Mouse (Mus musculus) liver, adult 2 months (tissue): Measurements from ENCODE around the gene Slc10a2. TPM values are rescaled to one million over a fixed set of nuclear protein-coding genes. Genes with fewer than 3 reads are reported as not detected.
"Not testable (repeated sequence)": the region's sequence is repeated elsewhere in the genome, so short reads cannot be mapped to it uniquely, and the experiment has no call there.

Source experiments
- DNase-seq: peaks from one replicate; pipeline ENCODE4 v3.0.0-alpha.2; 2011; ENCODE audit warnings: low read depth, low spot score; ENCODE audit errors: extremely low read depth
- H3K27ac ChIP-seq: fragments of 200-500 bp; replicated peaks from 2 replicates; pipeline ENCODE4 v1.5.1; 2012; ENCODE audit warnings: low read depth, mild to moderate bottlenecking, control low read depth, inconsistent platforms, low read length; ENCODE audit not compliant: insufficient read depth
- H3K27me3 ChIP-seq: fragments of 200-500 bp; 2 replicates; pipeline ENCODE4 v1.6.1; 2012; ENCODE audit warnings: mild to moderate bottlenecking, moderate library complexity, low read length, inconsistent platforms; ENCODE audit not compliant: control insufficient read depth, insufficient read depth
- H3K36me3 ChIP-seq: fragments of 200-500 bp; 2 replicates; pipeline ENCODE4 v1.6.1; 2012; ENCODE audit warnings: low read length, inconsistent platforms; ENCODE audit not compliant: control insufficient read depth, insufficient read depth
- H3K4me1 ChIP-seq: fragments of 200-500 bp; 2 replicates; pipeline ENCODE4 v1.6.1; 2011; ENCODE audit warnings: low read length; ENCODE audit not compliant: control insufficient read depth, insufficient read depth
- H3K4me3 ChIP-seq: fragments of 200-500 bp; 2 replicates; pipeline ENCODE4 v1.5.1; 2011; ENCODE audit warnings: low read depth, mild to moderate bottlenecking, control low read depth, low read length, moderate library complexity; ENCODE audit not compliant: insufficient read depth
- H3K79me2 ChIP-seq: fragments of 200-500 bp; 2 replicates; pipeline ENCODE4 v1.6.1; 2012; ENCODE audit warnings: inconsistent platforms, mild to moderate bottlenecking, low read length, moderate library complexity; ENCODE audit not compliant: control insufficient read depth, insufficient read depth
- H3K9ac ChIP-seq: fragments of 200-500 bp; 2 replicates; pipeline ENCODE4 v1.6.1; 2012; ENCODE audit warnings: low read depth, mild to moderate bottlenecking, control low read depth, inconsistent platforms, low read length
- CTCF ChIP-seq: fragments of 200-500 bp; IDR thresholded peaks from 2 replicates; pipeline ENCODE4 v1.5.1; 2011; ENCODE audit warnings: low read depth, low read length, control low read depth
- POLR2A ChIP-seq: fragments of 200-500 bp; IDR thresholded peaks from 2 replicates; pipeline ENCODE4 v1.6.1; 2011; ENCODE audit warnings: low read length, control low read depth; ENCODE audit not compliant: insufficient read depth; ENCODE audit errors: extremely low read depth
- WGBS: fragments of 180-500 bp; shearing (Covaris S2); methylation state at CpG from one replicate; pipeline ENCODE4 v1.1.7; 2018; 5-methylcytosine and 5-hydroxymethylcytosine counted together
- polyA plus RNA-seq: library from polyadenylated mRNA; depleted of rRNA; stranded (reverse); fragments of >200 nt; gene quantifications from 2 replicates; pipeline ENCODE4 v1.2.3, GENCODE M21; 2012; rRNA removed
- total RNA-seq: library from RNA; depleted of rRNA; stranded (reverse); fragments of >200 nt; gene quantifications from 2 replicates; pipeline ENCODE4 v1.2.3, GENCODE M21; 2014; rRNA removed

Gene Slc10a2
- total RNA-seq = 3.2 and 9.1 TPM in 2 replicates
- 4.6 and 9.8 TPM in 2 replicates for polyA plus RNA-seq

DNA sequence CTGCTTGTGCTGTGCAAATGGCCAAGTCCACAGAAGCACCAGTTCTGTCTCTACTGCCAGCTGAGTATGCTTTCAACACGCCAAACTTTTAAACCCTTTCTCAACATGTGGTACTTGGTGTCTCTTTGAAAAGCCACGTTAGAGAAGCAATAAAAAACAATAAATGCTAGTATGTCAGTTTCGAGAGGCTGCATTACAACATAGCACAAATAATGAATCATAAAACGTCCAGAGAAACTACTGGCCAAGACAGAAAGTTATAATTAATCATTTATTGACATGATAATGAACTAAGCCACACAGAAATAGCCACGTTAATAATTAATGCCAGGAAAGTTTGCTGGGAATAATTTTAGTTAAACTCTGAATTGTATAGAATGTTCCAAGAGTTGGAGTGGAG is at the start of gene Slc10a2:
TSS of gene Slc10a2 (minus strand) at position 166 of the 400 bp plus-strand sequence.
- WGBS = 9% methylated on average over 5 of the region's 5 CpGs
- H3K4me3 ChIP-seq = peak within 1 kb of the TSS; percentile 47
- peak; percentile 88 for DNase-seq

DNA sequence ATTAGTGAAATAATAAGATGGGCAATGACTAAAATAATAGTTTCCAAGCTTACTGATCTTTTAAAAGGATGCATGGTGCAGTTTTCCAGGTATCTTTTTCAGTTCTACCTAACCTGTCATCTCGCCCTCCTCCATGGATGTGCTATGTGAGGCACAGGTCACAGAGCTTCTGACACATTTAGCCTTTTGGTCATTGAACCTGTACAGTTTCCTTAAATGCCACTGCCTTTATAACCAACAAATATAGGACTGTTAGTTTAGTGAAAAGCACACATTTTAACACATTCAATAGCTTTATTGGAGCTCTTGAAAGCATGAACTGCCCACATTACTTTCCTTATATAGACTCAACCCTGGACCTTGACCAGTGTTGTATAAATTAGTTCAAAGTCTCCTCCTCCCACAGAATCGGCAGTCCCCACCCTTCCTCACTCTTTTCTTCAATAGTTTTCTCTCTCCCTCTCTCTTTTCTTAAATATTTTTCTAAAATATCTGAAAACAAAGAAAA is 24.2 kb upstream of the Slc10a2 start:
- no peak for DNase-seq
- H3K9ac ChIP-seq = no peak overlapping the region
- H3K4me3 ChIP-seq = no peak overlapping the region
- H3K79me2 ChIP-seq = no peaks in the 10 kb centered on the region
- 63% methylated on average over 2 of the region's 2 CpGs for WGBS
- TF ChIP-seq CTCF (no peak), POLR2A (no peak)
- no peaks in the 10 kb centered on the region for H3K36me3 ChIP-seq
- H3K27ac ChIP-seq = no peak overlapping the region
- no peaks in the 10 kb centered on the region for H3K4me1 ChIP-seq
- H3K27me3 ChIP-seq = no peaks in the 10 kb centered on the region

More for the DNA sequence above, at the start of gene Slc10a2:
- Histone ChIP-seq H3K27me3 (no peaks in the 10 kb centered on the region), H3K36me3 (no peaks in the 10 kb centered on the region), H3K4me1 (peaks cover 12% of the 10 kb centered on the region), H3K79me2 (no peaks in the 10 kb centered on the region), H3K27ac (peak within 1 kb of the TSS; percentile 64), H3K9ac (peak within 1 kb of the TSS; percentile 57; the same call in 1 of the 2 replicates)
- no peak for TF ChIP-seq POLR2A
- TF ChIP-seq CTCF = no peak

DNA sequence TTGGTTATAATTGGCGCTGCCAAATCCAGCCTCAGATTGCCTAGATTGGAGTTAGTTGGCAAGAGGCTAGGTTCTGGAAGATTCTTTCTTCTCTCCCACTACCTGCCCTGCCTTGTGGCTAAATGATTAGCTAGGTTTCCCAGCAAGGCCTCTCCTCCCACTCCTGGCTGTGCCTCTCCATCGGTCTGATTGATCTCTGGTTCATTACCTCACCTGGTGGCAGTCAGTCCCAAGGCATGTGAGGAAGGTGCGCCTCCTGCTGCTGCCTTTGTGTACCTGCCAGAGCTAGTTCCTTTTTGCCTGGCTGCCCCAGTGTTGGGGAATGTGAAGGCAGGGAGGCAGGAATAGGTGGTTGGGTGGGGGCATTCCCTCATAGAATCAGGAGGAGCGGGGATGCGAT is 1.7 kb upstream of the Slc10a2 start:
- no peak overlapping the region for H3K9ac ChIP-seq
- H3K27me3 ChIP-seq = no peaks in the 10 kb centered on the region
- H3K4me1 ChIP-seq = peaks cover 12% of the 10 kb centered on the region
- no peak overlapping the region for H3K27ac ChIP-seq
- no peak for TF ChIP-seq POLR2A
- TF ChIP-seq CTCF = peak; percentile 99
- no peaks in the 10 kb centered on the region for H3K36me3 ChIP-seq
- peak; percentile 99 for DNase-seq
- H3K4me3 ChIP-seq = no peak overlapping the region
- no peaks in the 10 kb centered on the region for H3K79me2 ChIP-seq
- WGBS = 46% methylated on average over 5 of the region's 5 CpGs

DNA sequence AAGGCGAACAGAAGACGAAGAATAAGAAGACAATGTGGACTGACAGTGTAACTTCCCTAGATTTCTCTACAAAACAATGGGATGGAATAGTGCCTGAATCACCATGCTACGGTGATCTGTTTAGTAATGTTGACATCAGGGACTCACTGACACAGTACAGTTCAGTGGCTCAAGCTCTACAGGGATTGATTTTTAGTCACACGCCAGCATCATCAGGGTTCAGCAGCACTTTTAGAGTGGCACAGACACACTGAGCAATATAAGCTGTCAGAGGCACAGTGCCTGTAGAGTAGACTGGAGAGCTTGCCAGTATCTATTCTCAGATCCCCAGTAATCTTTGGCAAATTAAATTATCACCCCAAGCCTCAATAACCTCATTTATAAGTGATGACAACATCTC is 9.8 kb downstream of the Slc10a2 start:
- peaks cover 12% of the 10 kb centered on the region; the same call in 1 of the 2 replicates for H3K4me1 ChIP-seq
- H3K36me3 ChIP-seq = peaks cover 6% of the 10 kb centered on the region; the same call in 1 of the 2 replicates
- TF ChIP-seq POLR2A (no peak), CTCF (no peak)
- no peaks in the 10 kb centered on the region for H3K79me2 ChIP-seq
- WGBS = 47% methylated on average over 4 of the region's 4 CpGs
- no peak overlapping the region for H3K9ac ChIP-seq
- no peaks in the 10 kb centered on the region for H3K27me3 ChIP-seq
- H3K27ac ChIP-seq = no peak overlapping the region
- H3K4me3 ChIP-seq = no peak overlapping the region
- DNase-seq = peak; percentile 94

DNA sequence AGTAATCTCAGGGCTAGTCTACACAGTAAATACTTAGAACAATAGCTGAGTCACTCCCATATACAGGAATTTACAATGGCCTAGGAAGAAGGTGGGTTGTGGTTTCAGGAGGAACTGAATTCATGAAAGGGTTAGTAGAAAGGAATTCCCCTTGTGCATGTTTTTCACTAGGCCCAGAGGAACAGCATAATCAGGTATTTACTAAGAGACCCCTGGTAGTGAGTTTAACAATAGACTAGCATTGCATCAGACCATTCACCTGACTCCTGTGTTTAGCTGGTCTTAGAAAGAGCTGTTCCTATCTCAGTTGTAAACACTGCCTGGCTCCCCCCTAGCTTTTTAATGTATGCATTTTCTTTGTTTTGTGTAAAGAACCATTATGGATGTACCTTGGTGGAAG is 11.2 kb downstream of the Slc10a2 start:
- not testable (repeated sequence) for DNase-seq, H3K4me1 ChIP-seq, H3K9ac ChIP-seq, H3K4me3 ChIP-seq, H3K27ac ChIP-seq, H3K27me3 ChIP-seq, H3K79me2 ChIP-seq, H3K36me3 ChIP-seq

DNA sequence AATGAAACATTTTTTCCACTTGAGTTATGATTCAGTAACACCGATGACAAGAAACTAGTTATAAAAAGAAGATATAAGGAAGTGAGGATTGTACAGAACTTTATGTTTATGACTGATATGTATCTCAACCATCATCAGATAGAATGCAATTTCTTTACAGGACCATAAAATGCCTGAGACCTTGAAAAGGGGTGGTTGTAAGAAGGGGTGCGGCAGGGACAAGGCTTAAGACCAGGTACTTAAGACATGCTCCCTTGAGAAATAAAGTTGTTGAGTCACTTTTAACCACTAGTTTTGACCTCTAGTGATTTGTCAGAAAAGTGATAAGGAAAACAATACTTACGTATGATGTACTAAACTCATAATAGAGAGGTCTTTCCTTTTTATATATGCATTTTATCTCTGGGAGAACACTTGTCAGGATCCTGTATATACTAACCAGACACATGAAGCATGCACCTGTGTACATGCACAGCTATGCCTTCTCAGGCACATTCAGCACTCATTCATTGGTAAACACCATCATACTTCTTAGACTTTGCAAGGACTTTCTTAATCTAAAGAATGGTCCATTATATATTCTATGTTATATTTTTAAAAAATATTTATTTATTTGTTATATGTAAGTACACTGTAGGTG is 31.4 kb downstream of the Slc10a2 start:
- Histone ChIP-seq H3K36me3 (no peaks in the 10 kb centered on the region), H3K9ac (no peak overlapping the region), H3K4me1 (no peaks in the 10 kb centered on the region), H3K27me3 (no peaks in the 10 kb centered on the region), H3K4me3 (no peak overlapping the region), H3K27ac (no peak overlapping the region), H3K79me2 (no peaks in the 10 kb centered on the region)
- no peak for DNase-seq
- TF ChIP-seq CTCF (no peak), POLR2A (no peak)
- WGBS = 90% methylated on average over 3 of the region's 3 CpGs
